Mouse (Mus musculus) liver, embryonic 13.5 days (tissue): ENCODE results near the gene Gm16451. TPM values are rescaled to one million over a fixed set of nuclear protein-coding genes. Genes with fewer than 3 reads are reported as not detected.
"Not testable (repeated sequence)": the region's sequence is repeated elsewhere in the genome, so short reads cannot be mapped to it uniquely, and the experiment has no call there.

Source experiments
- ATAC-seq: fragments of 200-750 bp; cut with Nextera tagmentation; 2 replicates; pipeline ENCODE4 v1.8.0; 2017; ENCODE audit warnings: low read depth, mild to moderate bottlenecking, moderate number of reproducible peaks, moderate library complexity
- DNase-seq: peaks from one replicate; pipeline ENCODE4 v3.0.0; 2022
- H3K27ac ChIP-seq: fragments of 300-500 bp; sonication (generic); 2 replicates; pipeline ENCODE4 v1.5.1; 2015; ENCODE audit warnings: moderate library complexity, mild to moderate bottlenecking, inconsistent platforms
- H3K27me3 ChIP-seq: fragments of 300-500 bp; sonication (generic); 2 replicates; pipeline ENCODE4 v1.6.1; 2015; ENCODE audit warnings: mild to moderate bottlenecking, inconsistent platforms
- H3K36me3 ChIP-seq: fragments of 300-500 bp; sonication (generic); 2 replicates; pipeline ENCODE4 v1.6.1; 2015; ENCODE audit warnings: mild to moderate bottlenecking, inconsistent platforms
- H3K4me1 ChIP-seq: fragments of 300-500 bp; sonication (generic); replicated peaks from 2 replicates; pipeline ENCODE4 v1.6.1; 2015; ENCODE audit warnings: inconsistent platforms
- H3K4me2 ChIP-seq: fragments of 300-500 bp; sonication (generic); 2 replicates; pipeline ENCODE4 v1.6.1; 2015; ENCODE audit warnings: inconsistent platforms, mild to moderate bottlenecking, moderate library complexity
- H3K4me3 ChIP-seq: fragments of 300-500 bp; sonication (generic); replicated peaks from 2 replicates; pipeline ENCODE4 v1.5.1; 2015; ENCODE audit warnings: mild to moderate bottlenecking, inconsistent platforms
- H3K9ac ChIP-seq: fragments of 300-500 bp; sonication (generic); 2 replicates; pipeline ENCODE4 v1.6.1; 2015; ENCODE audit warnings: mild to moderate bottlenecking, inconsistent platforms
- H3K9me3 ChIP-seq: fragments of 300-500 bp; sonication (generic); replicated peaks from 2 replicates; pipeline ENCODE4 v1.6.1; 2016; ENCODE audit warnings: inconsistent platforms
- WGBS: fragments of 180-500 bp; shearing (Covaris S2); methylation state at CpG from one replicate; pipeline ENCODE4 v1.1.7; 2015; ENCODE audit not compliant: insufficient replicate concordance; 5-methylcytosine and 5-hydroxymethylcytosine counted together
- polyA plus RNA-seq: library from polyadenylated mRNA; unstranded; fragments of >200 nt; fragmentation: Nextera tagmentation; extraction: Ambion mirVana; gene quantifications from 2 replicates; pipeline ENCODE4 v1.2.1, GENCODE M21; 2015

The Gm16451 gene
- not detected in 2 replicates for polyA plus RNA-seq

DNA sequence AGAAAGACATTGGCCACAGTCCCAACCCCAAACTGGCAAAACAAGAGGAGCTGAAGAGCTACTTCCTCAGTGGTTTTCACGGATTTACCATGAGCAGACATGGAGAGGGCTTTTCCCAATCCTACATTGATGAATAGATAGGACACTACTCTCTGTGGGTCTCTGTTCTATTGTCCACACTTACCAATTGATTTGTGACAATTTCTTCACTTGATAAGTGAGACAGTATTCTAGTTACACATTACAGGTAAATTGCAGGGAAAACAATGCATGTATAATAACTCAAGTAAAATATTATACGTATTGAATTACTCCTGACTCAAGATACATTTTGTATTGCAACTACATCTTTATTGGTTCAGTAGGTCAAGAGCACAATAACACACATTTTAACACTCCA lies at the start of gene Gm16451:
TSS of gene Gm16451 (minus strand) at position 101 of the 400 bp plus-strand sequence.
- DNase-seq, ATAC-seq, H3K9ac ChIP-seq, H3K4me3 ChIP-seq, H3K27ac ChIP-seq, H3K4me2 ChIP-seq, H3K36me3 ChIP-seq, H3K27me3 ChIP-seq, H3K9me3 ChIP-seq, H3K4me1 ChIP-seq: not testable (repeated sequence)
- no CpG with 5 or more reads among the region's 2 CpGs for WGBS

DNA sequence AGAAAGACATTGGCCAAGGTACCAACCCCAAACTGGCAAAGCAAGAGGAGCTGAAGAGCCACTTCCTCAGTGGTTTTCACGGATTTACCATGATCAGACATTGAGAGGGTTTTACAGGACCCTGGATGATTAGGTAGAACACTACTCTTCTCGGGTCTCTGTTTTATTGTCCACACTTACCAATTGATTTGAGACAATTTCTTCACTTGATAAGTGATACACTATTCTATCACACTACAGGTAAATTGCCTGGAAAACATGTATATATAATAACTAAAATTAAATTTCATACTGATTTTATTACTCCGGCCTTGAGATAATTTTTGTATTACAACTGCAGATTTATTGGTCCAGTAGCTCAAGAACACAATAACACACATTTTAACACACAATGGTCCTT lies 45.9 kb upstream of the Gm16451 start, which contains the start of gene Vmn1r142:
TSS of gene Vmn1r142 (minus strand) at position 101 of the 400 bp plus-strand sequence.
- no CpG with 5 or more reads among the region's 3 CpGs for whole genome bisulfite sequencing
- DNase-seq, H3K9ac ChIP-seq, H3K27me3 ChIP-seq, ATAC-seq, H3K4me3 ChIP-seq, H3K4me1 ChIP-seq, H3K9me3 ChIP-seq, H3K36me3 ChIP-seq, H3K27ac ChIP-seq, H3K4me2 ChIP-seq: not testable (repeated sequence)

DNA sequence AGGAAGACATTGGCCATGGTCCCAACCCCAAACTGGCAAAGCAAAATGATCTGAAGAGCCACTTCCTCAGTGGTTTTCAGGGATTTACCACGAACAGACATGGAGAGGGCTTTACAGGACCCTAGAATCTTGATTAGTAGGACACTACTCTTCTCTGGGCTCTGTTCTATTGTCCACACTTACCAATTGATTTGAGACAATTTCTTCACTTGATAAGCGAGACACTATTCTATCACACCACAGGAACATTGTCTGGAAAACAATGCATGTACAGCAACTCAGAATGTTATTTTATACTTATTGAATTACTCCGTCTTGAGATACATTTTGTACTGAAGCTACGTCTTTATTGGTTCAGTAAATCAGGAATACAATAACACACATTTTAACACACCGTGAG lies 16.6 kb upstream of the Gm16451 start, which contains the start of gene Gm10666:
TSS of gene Gm10666 (minus strand) at position 101 of the 400 bp plus-strand sequence.
- H3K4me3 ChIP-seq, DNase-seq, H3K36me3 ChIP-seq, H3K27me3 ChIP-seq, H3K9ac ChIP-seq, H3K4me2 ChIP-seq, H3K9me3 ChIP-seq, H3K27ac ChIP-seq, H3K4me1 ChIP-seq, ATAC-seq: not testable (repeated sequence)
- no CpG with 5 or more reads among the region's 5 CpGs for WGBS

GRCm38 (mm10) chr7:22068757-22069156 lies 49.3 kb downstream of the Gm16451 start, which contains the start of gene Vmn1r139:
Vmn1r139 (plus strand) TSS chr7:22069057.
- not testable (repeated sequence) for H3K4me1 ChIP-seq, ATAC-seq, H3K4me3 ChIP-seq, H3K27me3 ChIP-seq, H3K36me3 ChIP-seq, DNase-seq, H3K27ac ChIP-seq, H3K9me3 ChIP-seq, H3K4me2 ChIP-seq, H3K9ac ChIP-seq
- no CpG with 5 or more reads among the region's 7 CpGs for WGBS

Other genes starting within 250 kb of the Gm16451 start
- not detected in 2 replicates for gene Gm5891, start 197.0 kb downstream of the Gm16451 start, polyA plus RNA-seq
- not detected in 2 replicates for gene Vmn1r137, start 123.7 kb downstream of the Gm16451 start, polyA plus RNA-seq
- not detected in 2 replicates for gene Vmn1r138, start 89.3 kb downstream of the Gm16451 start, polyA plus RNA-seq
- not detected in 2 replicates for gene Gm6176, start 61.9 kb downstream of the Gm16451 start, polyA plus RNA-seq
- not detected in 2 replicates for gene Vmn1r139, start 49.2 kb downstream of the Gm16451 start, polyA plus RNA-seq
- gene Gm10666, start 16.5 kb upstream of the Gm16451 start, polyA plus RNA-seq, result not detected in 2 replicates
- gene Vmn1r142, start 45.8 kb upstream of the Gm16451 start, polyA plus RNA-seq, result not detected in 2 replicates
- gene Vmn1r143, start 71.1 kb upstream of the Gm16451 start, polyA plus RNA-seq, result not detected in 2 replicates
- not detected in 2 replicates for gene Gm8653, start 83.0 kb upstream of the Gm16451 start, polyA plus RNA-seq
- not detected in 2 replicates for gene Gm8453, start 111.2 kb upstream of the Gm16451 start, polyA plus RNA-seq
- not detected in 2 replicates for gene Gm4187, start 211.5 kb upstream of the Gm16451 start, polyA plus RNA-seq